Mouse (Mus musculus) thymus, adult 2 months (tissue): ENCODE measurements at regions not wholly inside any gene's neighbourhood (a gene's known extent, or its start where the extent isn't known, plus 50 kb on each side); places are given as distances from the start of the nearest gene placed in this dataset.

ENCODE experiments used
- DNase-seq: peaks from one replicate; pipeline ENCODE4 v3.0.0; 2021
- H3K27ac ChIP-seq: fragments of 200-500 bp; 2 replicates; pipeline ENCODE4 v1.5.1; 2012; ENCODE audit warnings: low read length, control low read depth; ENCODE audit not compliant: control insufficient read depth, insufficient read depth
- H3K27me3 ChIP-seq: fragments of 200-500 bp; 2 replicates; pipeline ENCODE4 v1.6.1; 2012; ENCODE audit warnings: mild to moderate bottlenecking, low read length, moderate library complexity, mixed read lengths; ENCODE audit not compliant: control insufficient read depth, insufficient read depth
- H3K36me3 ChIP-seq: fragments of 200-500 bp; 2 replicates; pipeline ENCODE4 v1.6.1; 2012; ENCODE audit warnings: mild to moderate bottlenecking, low read length, moderate library complexity; ENCODE audit not compliant: control insufficient read depth, insufficient read depth
- H3K4me1 ChIP-seq: fragments of 200-500 bp; replicated peaks from 2 replicates; pipeline ENCODE4 v1.6.1; 2012; ENCODE audit warnings: low read length; ENCODE audit not compliant: control insufficient read depth, insufficient read depth
- H3K4me3 ChIP-seq: fragments of 200-500 bp; 2 replicates; pipeline ENCODE4 v1.5.1; 2012; ENCODE audit warnings: mild to moderate bottlenecking, low read length, control low read depth, moderate library complexity; ENCODE audit not compliant: control insufficient read depth, insufficient read depth
- CTCF ChIP-seq: fragments of 200-500 bp; IDR thresholded peaks from 2 replicates; pipeline ENCODE4 v1.5.1; 2012; ENCODE audit warnings: mild to moderate bottlenecking, control low read depth, low read length, moderate library complexity, borderline replicate concordance; ENCODE audit not compliant: control insufficient read depth, poor library complexity, insufficient read depth; ENCODE audit errors: extremely low read depth
- POLR2A ChIP-seq: fragments of 200-500 bp; IDR thresholded peaks from 2 replicates; pipeline ENCODE4 v1.6.1; 2012; ENCODE audit warnings: mild to moderate bottlenecking, low read length, control low read depth, moderate library complexity; ENCODE audit not compliant: control insufficient read depth, poor library complexity, insufficient read depth; ENCODE audit errors: extremely low read depth
- WGBS: fragments of 180-500 bp; shearing (Covaris S2); methylation state at CpG from one replicate; pipeline ENCODE4 v1.1.7; 2018; 5-methylcytosine and 5-hydroxymethylcytosine counted together

DNA sequence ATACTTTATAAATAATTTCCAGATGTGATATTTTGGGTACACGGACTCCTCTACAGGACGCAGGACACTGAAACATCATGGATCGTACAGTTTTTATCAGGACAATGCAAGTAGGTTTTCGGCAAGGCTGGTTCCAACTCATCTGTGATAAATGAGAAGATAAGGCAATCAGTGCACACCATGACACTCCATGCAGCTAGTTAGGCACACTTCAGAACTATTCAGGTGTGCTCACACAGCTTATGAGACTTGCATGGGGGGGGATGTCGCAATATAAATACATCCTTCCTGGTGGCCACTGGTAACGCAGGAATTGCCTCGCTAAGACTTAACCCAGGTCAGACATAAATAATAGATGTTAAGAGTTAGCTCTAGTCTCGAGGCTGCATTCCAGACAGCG, 77.3 kb upstream of the Dnajc24 start:
- H3K36me3 ChIP-seq = no peaks in the 10 kb centered on the region
- TF ChIP-seq CTCF = no peak
- TF ChIP-seq POLR2A = no peak
- H3K27me3 ChIP-seq = no peaks in the 10 kb centered on the region
- DNase-seq = no peak
- WGBS = 87% methylated on average over 9 of the region's 9 CpGs
- no peak overlapping the region for H3K27ac ChIP-seq
- H3K4me3 ChIP-seq = no peak overlapping the region
- no peaks in the 10 kb centered on the region for H3K4me1 ChIP-seq

DNA sequence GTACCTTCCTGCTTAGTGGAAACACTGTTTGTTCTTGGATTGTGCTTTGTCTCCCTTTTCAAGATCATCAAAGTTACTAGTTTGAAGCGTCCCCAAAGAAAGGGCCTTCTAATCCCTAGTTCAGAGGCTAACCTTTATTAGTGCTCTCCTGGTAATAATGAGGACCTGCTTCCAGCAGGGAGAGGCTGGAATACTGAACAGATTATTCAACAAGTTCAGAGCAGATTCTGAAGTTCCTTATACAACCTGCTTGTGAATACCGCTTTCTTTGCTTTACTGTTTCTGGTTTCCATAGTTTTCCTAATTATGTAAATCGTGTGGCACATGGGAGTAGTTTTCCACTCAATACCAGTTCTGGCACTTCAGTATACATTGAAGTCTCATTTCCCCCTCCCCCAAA, 75.2 kb upstream of the Dnajc24 start:
- DNase-seq = no peak
- H3K27me3 ChIP-seq = no peaks in the 10 kb centered on the region
- no peak overlapping the region for H3K4me3 ChIP-seq
- H3K27ac ChIP-seq = no peak overlapping the region
- no peaks in the 10 kb centered on the region for H3K36me3 ChIP-seq
- 91% methylated on average over 3 of the region's 3 CpGs for WGBS
- no peaks in the 10 kb centered on the region for H3K4me1 ChIP-seq
- TF ChIP-seq POLR2A (no peak), CTCF (no peak)

- no peak for TF ChIP-seq CTCF
- no peak for TF ChIP-seq POLR2A
- 93% methylated on average over 6 of the region's 6 CpGs for WGBS
Observed at GRCm38 (mm10) chr2:106074441-106074840, 71.1 kb upstream of the Dnajc24 start.

GRCm38 (mm10) chr2:106064316-106064715, 61.0 kb upstream of the Dnajc24 start:
- 84% methylated on average over 2 of the region's 2 CpGs for whole genome bisulfite sequencing
- TF ChIP-seq POLR2A (no peak), CTCF (no peak)

More at GRCm38 (mm10) chr2:106074441-106074840, 71.1 kb upstream of the Dnajc24 start:
- H3K36me3 ChIP-seq = no peaks in the 10 kb centered on the region
- H3K27ac ChIP-seq = no peak overlapping the region
- H3K4me1 ChIP-seq = no peaks in the 10 kb centered on the region
- no peak overlapping the region for H3K4me3 ChIP-seq
- no peak for DNase-seq
- H3K27me3 ChIP-seq = no peaks in the 10 kb centered on the region

More at GRCm38 (mm10) chr2:106064316-106064715, 61.0 kb upstream of the Dnajc24 start:
- H3K36me3 ChIP-seq = no peaks in the 10 kb centered on the region
- H3K4me3 ChIP-seq = no peak overlapping the region
- H3K27ac ChIP-seq = no peak overlapping the region
- H3K4me1 ChIP-seq = no peaks in the 10 kb centered on the region
- no peak for DNase-seq
- H3K27me3 ChIP-seq = no peaks in the 10 kb centered on the region
